Mouse (Mus musculus) naive thymus-derived CD4-positive, alpha-beta T cell, adult 5 months (primary cell): ENCODE data around the gene Ythdf2. TPM values are rescaled to one million over a fixed set of nuclear protein-coding genes. Genes with fewer than 3 reads are reported as not detected.

Experiments used
- polyA plus RNA-seq: library from polyadenylated mRNA; unstranded; fragments of 100-300 nt; shearing (Covaris generic); gene quantifications from one replicate; pipeline ENCODE4 v1.2.1, GENCODE M21; 2017

Gene Ythdf2
- 94.5 TPM for polyA plus RNA-seq

GRCm38 (mm10) chr4:132211953-132212734 is at the start of gene Ythdf2:
Gene Ythdf2, minus strand, starts transcription at chr4:132212303.

DNA sequence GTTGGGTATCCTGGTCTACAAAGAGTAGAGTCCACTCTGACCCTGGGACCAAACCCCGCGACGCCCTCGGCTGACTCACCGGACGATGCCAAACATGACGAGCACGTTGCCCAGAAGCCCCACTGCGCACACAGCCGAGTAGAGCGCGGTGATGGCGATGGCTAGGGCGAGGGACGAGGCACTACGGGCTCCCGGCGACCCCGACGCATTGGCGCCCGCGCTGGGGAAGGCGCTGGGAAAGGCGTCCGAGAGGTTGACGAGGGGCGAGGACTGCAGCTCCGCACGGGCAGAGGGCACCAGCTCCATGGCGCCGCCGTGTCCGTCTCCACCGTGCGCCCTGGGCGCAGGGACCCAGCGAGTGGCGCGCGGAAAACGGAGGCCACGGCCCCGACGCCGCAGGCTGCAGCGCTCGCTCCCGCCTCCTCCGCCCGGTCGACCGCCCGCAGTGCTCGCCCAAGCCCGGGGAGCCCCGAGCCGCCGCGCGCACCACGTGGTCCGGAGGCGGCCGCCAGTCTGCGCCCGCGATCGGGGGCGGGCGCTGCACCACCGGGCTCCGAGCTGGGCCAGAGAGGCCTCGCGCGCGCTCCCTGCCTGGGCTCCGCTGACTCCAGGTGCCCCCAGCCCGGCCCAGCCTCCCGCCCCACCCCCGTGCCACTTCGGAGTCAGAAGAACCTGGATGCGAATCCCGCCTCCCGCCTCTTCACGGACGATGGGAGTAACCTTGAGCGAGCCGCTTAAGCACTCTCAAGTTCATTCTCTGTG is 67.8 kb downstream of the Ythdf2 start, which contains the start of gene Oprd1:
Oprd1 (minus strand) TSS at position 407 of the 762 bp plus-strand sequence.

Other genes starting within 250 kb of the Ythdf2 start
- 0.20 TPM for gene Gm10300, start 137.6 kb downstream of the Ythdf2 start, polyA plus RNA-seq
- 230 TPM for gene Epb41, start 137.0 kb downstream of the Ythdf2 start, polyA plus RNA-seq
- gene Oprd1, start 67.8 kb downstream of the Ythdf2 start, polyA plus RNA-seq, result not detected
- 4.5 TPM for gene Gmeb1, start 49.3 kb upstream of the Ythdf2 start, polyA plus RNA-seq
- gene Taf12, start 62.1 kb upstream of the Ythdf2 start, polyA plus RNA-seq, result 45.0 TPM
- gene Rab42, start 91.1 kb upstream of the Ythdf2 start, polyA plus RNA-seq, result not detected
- gene Trnau1ap, start 117.2 kb upstream of the Ythdf2 start, polyA plus RNA-seq, result 52.3 TPM
- 23.4 TPM for gene Rcc1, start 141.3 kb upstream of the Ythdf2 start, polyA plus RNA-seq
- 3.0 TPM for gene Phactr4, start 210.2 kb upstream of the Ythdf2 start, polyA plus RNA-seq